8 mouse cellular contexts compared by ENCODE assay signal in the genomic region with DNA sequence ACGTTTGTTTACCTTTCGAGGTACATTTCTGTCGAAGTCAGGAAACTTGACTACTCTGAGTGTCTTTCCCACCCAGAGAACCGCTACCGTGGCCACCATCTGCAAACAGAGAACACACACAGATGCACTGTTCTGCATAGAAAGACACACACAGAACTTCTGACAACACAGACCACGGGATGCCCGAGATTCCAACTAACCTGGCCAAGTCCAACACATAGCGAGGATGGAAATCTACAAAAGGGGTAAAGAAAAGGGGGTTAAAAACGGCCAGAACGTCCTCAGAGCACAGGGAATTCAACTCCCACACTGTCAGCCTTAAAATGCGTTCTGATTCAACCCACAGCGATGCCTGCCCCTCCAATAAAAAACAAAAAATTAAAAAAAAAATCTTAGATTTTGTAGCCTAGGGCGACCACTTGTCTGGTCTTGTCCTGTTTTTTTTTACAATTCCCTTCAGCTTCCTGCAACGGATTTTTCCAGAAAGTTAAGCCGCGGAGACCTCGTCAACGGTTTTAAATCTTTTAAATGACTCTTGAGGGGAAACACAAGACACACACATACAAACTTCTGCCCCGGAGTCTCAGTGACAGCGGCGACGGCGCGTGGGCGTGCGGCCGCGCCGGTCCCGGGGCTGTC. TPM values are rescaled to one million over a fixed set of nuclear protein-coding genes. Genes with fewer than 3 reads are reported as not detected.
DNase-seq lines count a peak whose midpoint lies in the region; ATAC-seq and TF ChIP-seq lines count a peak whose summit lies in the region.

No protein-coding gene starts in this region.

- H3K4me3 ChIP-seq in forebrain, postnatal 0 days (ENCODE audit: low read depth, low read length) = peak overlapping the region; percentile 82
- H3K4me3 ChIP-seq in limb, embryonic 10.5 days = peak overlapping the region; percentile 95
- H3K4me3 ChIP-seq in neural tube, embryonic 12.5 days = peak overlapping the region; percentile 86

- no peaks in the 10 kb centered on the region for H3K27me3 ChIP-seq in forebrain, postnatal 0 days (ENCODE audit: insufficient read depth, low read length)
- no peaks in the 10 kb centered on the region for H3K27me3 ChIP-seq in limb, embryonic 10.5 days (ENCODE audit: low read depth, poor library complexity, severe bottlenecking)
- no peaks in the 10 kb centered on the region for H3K27me3 ChIP-seq in neural tube, embryonic 12.5 days (replicated peaks)

- H3K9me3 ChIP-seq in forebrain, postnatal 0 days (ENCODE audit: low read length) = no peaks in the 10 kb centered on the region
- no peaks in the 10 kb centered on the region for H3K9me3 ChIP-seq in limb, embryonic 10.5 days (replicated peaks)
- no peaks in the 10 kb centered on the region for H3K9me3 ChIP-seq in neural tube, embryonic 12.5 days

- peak; percentile 16 for DNase-seq in cerebellum, adult 8-10 months
- DNase-seq in thymus, postnatal 0 days (ENCODE audit: low spot score) = peak; percentile 14
- no peak for DNase-seq in thymus, adult 18-20 months
- DNase-seq in forebrain, postnatal 0 days = peak; percentile 14
- peak; percentile 41 for DNase-seq in limb, embryonic 10.5 days (ENCODE audit: low spot score)

- peak overlapping the region; percentile 99 for H3K27ac ChIP-seq in forebrain, postnatal 0 days (ENCODE audit: low read depth, low read length)
- H3K27ac ChIP-seq in limb, embryonic 10.5 days = peak overlapping the region; percentile 100
- peak overlapping the region; percentile 97 for H3K27ac ChIP-seq in neural tube, embryonic 12.5 days

- peak overlapping the region; percentile 96 for H3K9ac ChIP-seq in forebrain, postnatal 0 days
- peak overlapping the region; percentile 93 for H3K9ac ChIP-seq in neural tube, embryonic 12.5 days

- no peak for TF ChIP-seq CTCF in forebrain, postnatal 0 days (IDR thresholded peaks at IDR 0.05; ENCODE audit: low read depth)

- peaks cover 11% of the 10 kb centered on the region; the same call in 1 of the 2 replicates for H3K36me3 ChIP-seq in forebrain, postnatal 0 days (ENCODE audit: insufficient read depth)
- peaks cover 32% of the 10 kb centered on the region for H3K36me3 ChIP-seq in limb, embryonic 10.5 days
- H3K36me3 ChIP-seq in neural tube, embryonic 12.5 days = peaks cover 16% of the 10 kb centered on the region

- WGBS in forebrain, postnatal 0 days = 3% methylated on average over 30 of the region's 30 CpGs
- WGBS in limb, embryonic 10.5 days = 7% methylated on average over 30 of the region's 30 CpGs
- 5% methylated on average over 30 of the region's 30 CpGs for WGBS in neural tube, embryonic 12.5 days

- H3K4me1 ChIP-seq in forebrain, postnatal 0 days (ENCODE audit: insufficient read depth) = peaks cover 4% of the 10 kb centered on the region
- peaks cover 38% of the 10 kb centered on the region for H3K4me1 ChIP-seq in limb, embryonic 10.5 days
- H3K4me1 ChIP-seq in neural tube, embryonic 12.5 days = peaks cover 14% of the 10 kb centered on the region

- ATAC-seq in cerebellum, adult (ENCODE audit: insufficient number of reproducible peaks, low FRiP score, low TSS enrichment) = no peak
- ATAC-seq in forebrain, postnatal 0 days = no peak
- ATAC-seq in neural tube, embryonic 12.5 days (ENCODE audit: low FRiP score, low read depth) = no peak
- no peak for ATAC-seq in monocyte, adult 5-6 weeks (replicated peaks; ENCODE audit: insufficient number of reproducible peaks, low FRiP score, low TSS enrichment, poor library complexity, severe bottlenecking)

- H3K4me2 ChIP-seq in forebrain, postnatal 0 days (ENCODE audit: low read depth) = peak overlapping the region; percentile 66
- H3K4me2 ChIP-seq in neural tube, embryonic 12.5 days (replicated peaks) = peak overlapping the region; percentile 71

RNA-seq across cellular contexts. Expression of a gene that starts 1.0 kb away (rescaled TPM):
- polyA plus RNA-seq in thymus, postnatal 0 days (2015; fragmentation: Nextera tagmentation; extraction: Ambion mirVana) = 24.1 and 26.6 TPM in 2 replicates
- total RNA-seq in forebrain, postnatal 0 days (2014; rRNA removed) = 2.9 and 3.0 TPM in 2 replicates
- polyA plus RNA-seq in forebrain, postnatal 0 days (2015; fragmentation: Nextera tagmentation; extraction: Ambion mirVana) = 2.9 and 4.4 TPM in 2 replicates
- polyA plus RNA-seq in limb, embryonic 10.5 days (2016; fragmentation: Nextera tagmentation; extraction: Ambion mirVana) = 10.4 and 10.5 TPM in 2 replicates
- 10.0 and 10.6 TPM in 2 replicates for polyA plus RNA-seq in neural tube, embryonic 12.5 days (2016; fragmentation: Nextera tagmentation; extraction: Ambion mirVana)
- total RNA-seq in monocyte, adult 5-6 weeks (2017) = 5.5 to 10.6 TPM (median 8.6 TPM) in 3 replicates

Comparison
In these comparisons a context has a peak if more than half of its experiments do, and no peak if none do; other contexts are left out.
1. DNase-seq: peak in cerebellum, adult 8-10 months (single experiment), thymus, postnatal 0 days (single experiment), forebrain, postnatal 0 days (single experiment) and limb, embryonic 10.5 days (single experiment); none in thymus, adult 18-20 months (0 of 2).
2. Peak in every context shown above with its lines, with median percentiles within 50 percentile points of each other: H3K27ac ChIP-seq and H3K4me3 ChIP-seq.